Mouse (Mus musculus): ENCODE measurements around the gene S100a3.

DNA sequence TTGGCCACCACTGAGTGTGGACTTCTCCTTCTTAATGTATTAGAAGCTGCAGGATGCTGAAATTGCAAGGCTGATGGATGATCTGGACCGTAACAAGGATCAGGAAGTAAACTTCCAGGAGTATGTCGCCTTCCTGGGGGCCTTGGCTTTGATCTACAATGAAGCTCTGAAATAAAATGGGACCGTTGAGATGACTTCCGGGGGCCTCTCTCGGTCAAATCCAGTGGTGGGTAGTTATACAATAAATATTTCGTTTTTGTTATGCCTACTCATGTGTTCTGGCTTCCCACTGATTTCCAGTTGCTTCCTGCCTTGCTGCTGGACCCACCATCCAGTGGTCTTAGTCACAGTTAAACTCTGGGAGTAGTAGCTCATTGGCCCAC lies 53.8 kb downstream of the S100a3 start:
- TF ChIP-seq CTCF (IDR thresholded peaks at IDR 0.05; ENCODE audit: borderline replicate concordance, control insufficient read depth, extremely low read depth, insufficient read depth, low read length, poor library complexity) (no peak), POLR2A (IDR thresholded peaks at IDR 0.05; ENCODE audit: control insufficient read depth, extremely low read depth, insufficient read depth, low read length, poor library complexity) (no peak)
